Mouse (Mus musculus) lung, postnatal 0 days (tissue): ENCODE measurements around the gene Gstt2. TPM values are rescaled to one million over a fixed set of nuclear protein-coding genes. Genes with fewer than 3 reads are reported as not detected.

Experiments
- ATAC-seq: fragments of 200-750 bp; cut with Nextera tagmentation; 2 replicates; pipeline ENCODE4 v1.8.0; 2017; ENCODE audit warnings: moderate library complexity
- DNase-seq: peaks from one replicate; pipeline ENCODE4 v3.0.0-alpha.2; 2016; ENCODE audit warnings: low spot score
- H3K27ac ChIP-seq: fragments of 300-500 bp; sonication (generic); 2 replicates; pipeline ENCODE4 v1.5.1; 2014; ENCODE audit warnings: antibody characterized with exemption, mild to moderate bottlenecking, low read length, mixed read lengths
- H3K27me3 ChIP-seq: fragments of 300-500 bp; sonication (generic); replicated peaks from 2 replicates; pipeline ENCODE4 v1.6.1; 2014; ENCODE audit warnings: low read length, mixed read lengths; ENCODE audit not compliant: insufficient read depth
- H3K36me3 ChIP-seq: fragments of 300-500 bp; sonication (generic); 2 replicates; pipeline ENCODE4 v1.6.1; 2014; ENCODE audit warnings: low read length, mixed read lengths; ENCODE audit not compliant: insufficient read depth
- H3K4me1 ChIP-seq: fragments of 300-500 bp; sonication (generic); 2 replicates; pipeline ENCODE4 v1.6.1; 2014; ENCODE audit warnings: antibody characterized with exemption, low read depth, low read length, mixed read lengths; ENCODE audit not compliant: insufficient read depth
- H3K4me2 ChIP-seq: fragments of 300-500 bp; sonication (generic); replicated peaks from 2 replicates; pipeline ENCODE4 v1.6.1; 2014; ENCODE audit warnings: low read depth, mild to moderate bottlenecking, low read length, moderate library complexity, mixed read lengths
- H3K4me3 ChIP-seq: fragments of 300-500 bp; sonication (generic); 2 replicates; pipeline ENCODE4 v1.5.1; 2014; ENCODE audit warnings: low read depth, low read length
- H3K9ac ChIP-seq: fragments of 300-500 bp; sonication (generic); replicated peaks from 2 replicates; pipeline ENCODE4 v1.6.1; 2014; ENCODE audit warnings: low read depth, mild to moderate bottlenecking
- H3K9me3 ChIP-seq: fragments of 300-500 bp; sonication (generic); 2 replicates; pipeline ENCODE4 v1.6.1; 2016; ENCODE audit warnings: low read length, mixed read lengths
- CTCF ChIP-seq: IDR thresholded peaks from 2 replicates; pipeline ENCODE4 v1.5.1; 2016; ENCODE audit warnings: antibody characterized with exemption, mild to moderate bottlenecking
- EP300 ChIP-seq: IDR thresholded peaks from 2 replicates; pipeline ENCODE4 v1.6.1; 2016; ENCODE audit warnings: antibody characterized with exemption, mild to moderate bottlenecking, control low read depth
- WGBS: fragments of 180-500 bp; shearing (Covaris S2); extraction: QIAGEN DNeasy Blood & Tissue Kit; methylation state at CpG from one replicate; pipeline ENCODE4 v1.1.7; 2014; 5-methylcytosine and 5-hydroxymethylcytosine counted together
- polyA plus RNA-seq: library from polyadenylated mRNA; unstranded; fragments of >200 nt; fragmentation: Nextera tagmentation; extraction: Ambion mirVana; gene quantifications from 2 replicates; pipeline ENCODE4 v1.2.1, GENCODE M21; 2015

Gstt2 gene
- polyA plus RNA-seq, 1 experiment from 2014 or later = 44.7 TPM

DNA sequence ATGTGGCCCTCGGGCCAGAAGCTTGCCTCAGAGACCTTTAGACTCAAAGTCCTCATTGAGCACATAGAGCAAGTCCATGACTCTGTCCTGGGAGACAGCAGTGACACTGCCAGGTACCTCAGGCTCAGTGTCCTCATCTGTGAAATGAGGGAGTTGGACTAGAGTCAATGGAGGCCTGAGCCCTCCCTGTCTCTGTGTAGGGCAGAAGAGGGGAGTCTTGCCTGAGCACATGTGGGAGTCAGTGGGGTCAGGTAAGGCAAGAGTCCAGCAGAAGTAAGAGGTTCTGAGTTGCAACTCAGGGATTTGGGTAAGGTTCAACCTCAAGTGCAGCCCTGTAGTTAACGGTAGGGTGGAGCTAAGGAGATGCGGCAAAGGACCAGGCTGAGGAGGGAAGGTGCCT is 19.8 kb upstream of the Gstt2 start:
- TF ChIP-seq EP300 = no peak
- no peak for TF ChIP-seq CTCF
- Histone ChIP-seq H3K27me3 (no peaks in the 10 kb centered on the region), H3K4me3 (no peak overlapping the region), H3K36me3 (no peaks in the 10 kb centered on the region), H3K9ac (no peak overlapping the region), H3K4me1 (peaks cover 4% of the 10 kb centered on the region; the same call in 1 of the 2 replicates), H3K4me2 (no peak overlapping the region), H3K9me3 (no peaks in the 10 kb centered on the region), H3K27ac (no peak overlapping the region)
- 74% methylated on average over 3 of the region's 3 CpGs for whole genome bisulfite sequencing
- DNase-seq (no peak), ATAC-seq (no peak)

DNA sequence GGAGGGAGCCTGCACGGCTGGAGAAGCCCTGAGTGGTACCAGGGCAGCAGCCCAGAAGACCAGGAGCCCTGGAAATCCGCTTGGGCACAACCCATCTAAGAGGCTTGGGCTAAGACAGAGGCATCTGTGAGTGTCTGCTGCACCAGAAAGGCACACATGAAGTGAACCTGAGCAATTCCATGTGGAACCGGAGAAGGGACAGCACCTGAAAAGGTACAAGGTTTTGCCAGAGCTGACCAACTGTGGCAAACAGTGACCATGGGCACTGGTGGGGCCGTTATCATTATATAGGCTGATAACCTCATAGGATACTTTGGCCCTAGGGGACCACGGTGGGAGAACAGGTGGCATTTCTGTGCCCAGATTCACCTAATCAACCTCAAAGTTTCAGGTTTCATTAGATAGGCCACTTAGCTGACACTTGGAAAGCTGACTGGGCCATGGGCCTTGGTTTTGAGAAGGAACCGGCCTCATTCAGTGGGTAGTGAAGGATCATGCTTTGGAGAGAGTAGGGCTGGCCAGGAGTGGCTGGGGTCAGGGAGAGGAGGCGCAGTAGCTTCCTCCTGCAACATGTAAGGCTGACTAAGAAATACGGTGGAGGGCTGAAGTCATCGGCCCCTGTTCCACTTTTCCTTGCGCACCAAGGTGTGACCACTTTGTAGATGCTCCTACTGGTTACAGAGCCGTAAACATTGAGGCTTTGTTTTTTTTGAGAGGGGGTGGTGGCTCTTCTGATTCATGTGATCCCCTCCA is 19.1 kb upstream of the Gstt2 start:
- ATAC-seq = no peak
- Histone ChIP-seq H3K4me1 (peaks cover 4% of the 10 kb centered on the region; the same call in 1 of the 2 replicates), H3K9ac (no peak overlapping the region), H3K27me3 (no peaks in the 10 kb centered on the region), H3K27ac (no peak overlapping the region), H3K4me2 (no peak overlapping the region), H3K4me3 (no peak overlapping the region), H3K36me3 (no peaks in the 10 kb centered on the region), H3K9me3 (no peaks in the 10 kb centered on the region)
- DNase-seq = no peak
- TF ChIP-seq CTCF = no peak
- no peak for TF ChIP-seq EP300
- WGBS = 75% methylated on average over 11 of the region's 11 CpGs

- no peaks in the 10 kb centered on the region for H3K36me3 ChIP-seq
- no peak overlapping the region for H3K4me2 ChIP-seq
- no peak overlapping the region for H3K27ac ChIP-seq
- ATAC-seq (no peak), DNase-seq (no peak)
- no peaks in the 10 kb centered on the region for H3K27me3 ChIP-seq
- no peaks in the 10 kb centered on the region for H3K9me3 ChIP-seq
- H3K4me3 ChIP-seq = no peak overlapping the region
- no peak overlapping the region for H3K9ac ChIP-seq
- WGBS = 87% methylated on average over 15 of the region's 15 CpGs
- TF ChIP-seq EP300 (no peak), CTCF (no peak)
- peaks cover 4% of the 10 kb centered on the region; the same call in 1 of the 2 replicates for H3K4me1 ChIP-seq
These were observed 18.3 kb upstream of the Gstt2 start for GRCm38 (mm10) chr10:75855416-75855981.

DNA sequence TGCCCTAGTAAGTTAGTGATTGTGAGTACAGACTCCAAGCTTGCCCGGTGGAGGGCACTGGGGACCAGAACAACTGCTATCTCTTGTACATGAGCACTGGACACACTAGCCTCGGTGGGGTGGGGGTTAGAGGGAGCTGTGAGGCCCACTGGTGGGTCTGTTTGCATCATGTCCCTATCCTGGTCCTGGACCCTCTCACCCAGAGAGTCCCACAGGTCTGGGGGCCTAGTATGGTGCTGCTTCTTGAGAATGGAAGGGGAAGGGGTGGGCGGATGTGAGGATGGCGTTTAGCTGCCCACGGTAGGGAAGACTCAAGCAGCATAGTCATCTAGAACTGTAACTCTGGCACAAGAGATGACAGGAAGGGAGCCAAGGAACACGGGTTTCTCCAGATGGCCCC is 17.6 kb upstream of the Gstt2 start:
- Histone ChIP-seq H3K9ac (no peak overlapping the region), H3K27ac (no peak overlapping the region), H3K4me2 (no peak overlapping the region), H3K4me3 (no peak overlapping the region), H3K27me3 (no peaks in the 10 kb centered on the region), H3K36me3 (no peaks in the 10 kb centered on the region), H3K9me3 (no peaks in the 10 kb centered on the region), H3K4me1 (peaks cover 4% of the 10 kb centered on the region; the same call in 1 of the 2 replicates)
- 77% methylated on average over 6 of the region's 6 CpGs for WGBS
- ATAC-seq (no peak), DNase-seq (no peak)
- TF ChIP-seq EP300 (no peak), CTCF (no peak)

- no peaks in the 10 kb centered on the region for H3K9me3 ChIP-seq
- TF ChIP-seq EP300 (no peak), CTCF (no peak)
- no peak overlapping the region for H3K9ac ChIP-seq
- H3K27me3 ChIP-seq = no peaks in the 10 kb centered on the region
- no peak overlapping the region for H3K4me2 ChIP-seq
- WGBS = 38% methylated on average over 5 of the region's 5 CpGs
- DNase-seq (no peak), ATAC-seq (no peak)
- H3K4me1 ChIP-seq = peaks cover 3% of the 10 kb centered on the region; the same call in 1 of the 2 replicates
- H3K27ac ChIP-seq = no peak overlapping the region
- H3K4me3 ChIP-seq = no peak overlapping the region
- H3K36me3 ChIP-seq = no peaks in the 10 kb centered on the region
These were observed 16.9 kb upstream of the Gstt2 start for GRCm38 (mm10) chr10:75854096-75854495.

- 30% methylated on average over 10 of the region's 10 CpGs for WGBS
- Histone ChIP-seq H3K27ac (no peak overlapping the region), H3K9ac (no peak overlapping the region), H3K4me3 (no peak overlapping the region), H3K36me3 (no peaks in the 10 kb centered on the region), H3K9me3 (no peaks in the 10 kb centered on the region), H3K4me1 (no peaks in the 10 kb centered on the region), H3K27me3 (no peaks in the 10 kb centered on the region), H3K4me2 (no peak overlapping the region)
- TF ChIP-seq EP300 (no peak), CTCF (peak; percentile 84)
- ATAC-seq (peak; percentile 79), DNase-seq (peak; percentile 88)
These were observed 16.2 kb upstream of the Gstt2 start for GRCm38 (mm10) chr10:75853452-75853851.
